Mouse (Mus musculus) neural tube, embryonic 11.5 days (tissue): Measurements from ENCODE around the gene Hecw1. TPM values are rescaled to one million over a fixed set of nuclear protein-coding genes. Genes with fewer than 3 reads are reported as not detected.

Experiments
- ATAC-seq: fragments of 200-750 bp; cut with Nextera tagmentation; 2 replicates; pipeline ENCODE4 v1.8.0; 2017; ENCODE audit warnings: moderate number of reproducible peaks, mild to moderate bottlenecking, moderate TSS enrichment, moderate library complexity; ENCODE audit not compliant: insufficient read depth, low FRiP score, low TSS enrichment
- DNase-seq: peaks from one replicate; pipeline ENCODE4 v3.0.0-alpha.2; 2015; ENCODE audit warnings: low spot score
- H3K27ac ChIP-seq: fragments of 300-500 bp; sonication (generic); 2 replicates; pipeline ENCODE4 v1.5.1; 2014; ENCODE audit warnings: low read depth, mild to moderate bottlenecking, low read length
- H3K27me3 ChIP-seq: fragments of 300-500 bp; sonication (generic); 2 replicates; pipeline ENCODE4 v1.6.1; 2014; ENCODE audit warnings: mild to moderate bottlenecking, low read length, mixed read lengths; ENCODE audit not compliant: control insufficient read depth, insufficient read depth
- H3K36me3 ChIP-seq: fragments of 300-500 bp; sonication (generic); 2 replicates; pipeline ENCODE4 v1.6.1; 2014; ENCODE audit warnings: mild to moderate bottlenecking, low read length, moderate library complexity, mixed read lengths; ENCODE audit not compliant: control insufficient read depth, insufficient read depth
- H3K4me1 ChIP-seq: fragments of 300-500 bp; sonication (generic); 2 replicates; pipeline ENCODE4 v1.6.1; 2014; ENCODE audit warnings: low read length, mixed read lengths; ENCODE audit not compliant: control insufficient read depth, insufficient read depth
- H3K4me2 ChIP-seq: fragments of 300-500 bp; sonication (generic); 2 replicates; pipeline ENCODE4 v1.6.1; 2014; ENCODE audit warnings: low read depth, mild to moderate bottlenecking, moderate library complexity
- H3K4me3 ChIP-seq: fragments of 300-500 bp; sonication (generic); 2 replicates; pipeline ENCODE4 v1.5.1; 2014; ENCODE audit warnings: low read depth, low read length
- H3K9ac ChIP-seq: fragments of 300-500 bp; sonication (generic); 2 replicates; pipeline ENCODE4 v1.6.1; 2014; ENCODE audit warnings: mild to moderate bottlenecking, low read length
- H3K9me3 ChIP-seq: fragments of 300-500 bp; sonication (generic); 2 replicates; pipeline ENCODE4 v1.6.1; 2016; ENCODE audit warnings: low read length; ENCODE audit not compliant: control insufficient read depth
- WGBS: fragments of 180-500 bp; shearing (Covaris S2); extraction: QIAGEN DNeasy Blood & Tissue Kit; methylation state at CpG from one replicate; pipeline ENCODE4 v1.1.7; 2014; 5-methylcytosine and 5-hydroxymethylcytosine counted together
- polyA plus RNA-seq: library from polyadenylated mRNA; unstranded; fragments of >200 nt; fragmentation: Nextera tagmentation; extraction: Ambion mirVana; gene quantifications from 2 replicates; pipeline ENCODE4 v1.2.1, GENCODE M21; 2014

The Hecw1 gene
- polyA plus RNA-seq, 1 experiment from 2014 or later: 13.9 TPM

- H3K4me2 ChIP-seq: no peak overlapping the region
- H3K4me1 ChIP-seq: no peaks in the 10 kb centered on the region
- H3K9ac ChIP-seq: no peak overlapping the region
- WGBS: 93% methylated on average over 2 of the region's 2 CpGs
- ATAC-seq (no peak), DNase-seq (no peak)
- no peak overlapping the region for H3K4me3 ChIP-seq
- H3K36me3 ChIP-seq: no peaks in the 10 kb centered on the region
- H3K27ac ChIP-seq: no peak overlapping the region
- no peaks in the 10 kb centered on the region for H3K9me3 ChIP-seq
- H3K27me3 ChIP-seq: no peaks in the 10 kb centered on the region
These were observed 66.0 kb downstream of the Hecw1 start for GRCm38 (mm10) chr13:14457043-14457442.

GRCm38 (mm10) chr13:14439540-14439939, 83.5 kb downstream of the Hecw1 start:
- no peak overlapping the region for H3K4me2 ChIP-seq
- no peaks in the 10 kb centered on the region for H3K4me1 ChIP-seq
- H3K27ac ChIP-seq: no peak overlapping the region
- no peaks in the 10 kb centered on the region for H3K27me3 ChIP-seq
- DNase-seq (no peak), ATAC-seq (no peak)
- no peaks in the 10 kb centered on the region for H3K36me3 ChIP-seq
- H3K4me3 ChIP-seq: no peak overlapping the region
- no peaks in the 10 kb centered on the region for H3K9me3 ChIP-seq
- H3K9ac ChIP-seq: no peak overlapping the region

GRCm38 (mm10) chr13:14428845-14429553, 94.0 kb downstream of the Hecw1 start:
- Histone ChIP-seq H3K27me3 (no peaks in the 10 kb centered on the region), H3K27ac (no peak overlapping the region), H3K4me1 (no peaks in the 10 kb centered on the region), H3K9ac (no peak overlapping the region), H3K9me3 (no peaks in the 10 kb centered on the region), H3K4me2 (no peak overlapping the region), H3K36me3 (no peaks in the 10 kb centered on the region), H3K4me3 (no peak overlapping the region)
- ATAC-seq: no peak
- no peak for DNase-seq
- 94% methylated on average over 6 of the region's 6 CpGs for WGBS

- Histone ChIP-seq H3K36me3 (no peaks in the 10 kb centered on the region), H3K9me3 (no peaks in the 10 kb centered on the region), H3K4me3 (no peak overlapping the region), H3K9ac (no peak overlapping the region), H3K27me3 (no peaks in the 10 kb centered on the region), H3K27ac (no peak overlapping the region), H3K4me2 (no peak overlapping the region), H3K4me1 (no peaks in the 10 kb centered on the region)
- ATAC-seq: no peak
- DNase-seq: no peak
- WGBS: 88% methylated on average over 2 of the region's 2 CpGs
These were observed 98.2 kb downstream of the Hecw1 start for GRCm38 (mm10) chr13:14424836-14425235.

GRCm38 (mm10) chr13:14413405-14413804, 109.6 kb downstream of the Hecw1 start:
- ATAC-seq (no peak), DNase-seq (no peak)
- H3K9ac ChIP-seq: no peak overlapping the region
- H3K36me3 ChIP-seq: no peaks in the 10 kb centered on the region
- H3K27ac ChIP-seq: no peak overlapping the region
- WGBS: 82% methylated on average over 1 of the region's 1 CpGs
- no peaks in the 10 kb centered on the region for H3K9me3 ChIP-seq
- no peaks in the 10 kb centered on the region for H3K27me3 ChIP-seq
- H3K4me1 ChIP-seq: no peaks in the 10 kb centered on the region
- H3K4me3 ChIP-seq: no peak overlapping the region
- no peak overlapping the region for H3K4me2 ChIP-seq

GRCm38 (mm10) chr13:14374470-14374869, 148.6 kb downstream of the Hecw1 start:
- Histone ChIP-seq H3K4me1 (no peaks in the 10 kb centered on the region), H3K4me3 (no peak overlapping the region), H3K9ac (no peak overlapping the region), H3K27me3 (no peaks in the 10 kb centered on the region), H3K27ac (no peak overlapping the region), H3K36me3 (no peaks in the 10 kb centered on the region), H3K9me3 (no peaks in the 10 kb centered on the region), H3K4me2 (no peak overlapping the region)
- ATAC-seq (no peak), DNase-seq (no peak)

GRCm38 (mm10) chr13:14365546-14365945, 157.5 kb downstream of the Hecw1 start:
- Histone ChIP-seq H3K9ac (no peak overlapping the region), H3K27ac (no peak overlapping the region), H3K27me3 (no peaks in the 10 kb centered on the region), H3K4me2 (no peak overlapping the region), H3K9me3 (no peaks in the 10 kb centered on the region), H3K4me3 (no peak overlapping the region), H3K36me3 (no peaks in the 10 kb centered on the region), H3K4me1 (no peaks in the 10 kb centered on the region)
- no peak for DNase-seq
- ATAC-seq: no peak
- 88% methylated on average over 3 of the region's 3 CpGs for WGBS

- H3K27ac ChIP-seq: no peak overlapping the region
- no peaks in the 10 kb centered on the region for H3K36me3 ChIP-seq
- no peak overlapping the region for H3K4me3 ChIP-seq
- H3K4me1 ChIP-seq: no peaks in the 10 kb centered on the region
- DNase-seq (no peak), ATAC-seq (no peak)
- H3K4me2 ChIP-seq: no peak overlapping the region
- WGBS: 96% methylated on average over 1 of the region's 1 CpGs
- no peak overlapping the region for H3K9ac ChIP-seq
- no peaks in the 10 kb centered on the region for H3K27me3 ChIP-seq
- H3K9me3 ChIP-seq: no peaks in the 10 kb centered on the region
These were observed 195.8 kb downstream of the Hecw1 start for GRCm38 (mm10) chr13:14327252-14327651.

- no peaks in the 10 kb centered on the region for H3K36me3 ChIP-seq
- WGBS: 34% methylated on average over 8 of the region's 8 CpGs
- H3K27ac ChIP-seq: no peak overlapping the region
- no peaks in the 10 kb centered on the region for H3K9me3 ChIP-seq
- no peaks in the 10 kb centered on the region for H3K4me1 ChIP-seq
- H3K9ac ChIP-seq: no peak overlapping the region
- H3K4me2 ChIP-seq: no peak overlapping the region
- peak; percentile 13 for DNase-seq
- no peak for ATAC-seq
- no peak overlapping the region for H3K4me3 ChIP-seq
- H3K27me3 ChIP-seq: no peaks in the 10 kb centered on the region
These were observed 216.4 kb downstream of the Hecw1 start for GRCm38 (mm10) chr13:14306617-14307016.
